Mouse (Mus musculus) E14TG2a.4 (cell line): ENCODE data around the gene Gm13941.

Experiments used
- H3K27me3 ChIP-seq: 2 replicates; pipeline ENCODE4 v1.6.1; 2014; ENCODE audit warnings: low read length, control low read depth; ENCODE audit not compliant: insufficient read depth
- H3K36me3 ChIP-seq: 2 replicates; pipeline ENCODE4 v1.6.1; 2014; ENCODE audit warnings: low read length, control low read depth; ENCODE audit not compliant: insufficient read depth
- H3K4me1 ChIP-seq: replicated peaks from 2 replicates; pipeline ENCODE4 v1.6.1; 2014; ENCODE audit warnings: low read depth, low read length, control low read depth
- H3K4me3 ChIP-seq: replicated peaks from 2 replicates; pipeline ENCODE4 v1.5.1; 2014; ENCODE audit warnings: mild to moderate bottlenecking, low read length
- H3K9me3 ChIP-seq: 2 replicates; pipeline ENCODE4 v1.6.1; 2014; ENCODE audit warnings: low read length, control low read depth
- CTCF ChIP-seq: conservative IDR thresholded peaks from 2 replicates; pipeline ENCODE4 v1.5.1; 2014; ENCODE audit warnings: low read length
- NANOG ChIP-seq: IDR thresholded peaks from 2 replicates; pipeline ENCODE4 v1.6.1; 2014; ENCODE audit warnings: borderline replicate concordance, low read length, mixed read lengths
- POU5F1 ChIP-seq: IDR thresholded peaks from 2 replicates; pipeline ENCODE4 v1.6.1; 2014; ENCODE audit warnings: low read length, borderline replicate concordance

The Gm13941 gene

GRCm38 (mm10) chr2:111105882-111106281 lies at the start of gene Gm13941:
Gene Gm13941, minus strand, starts transcription at chr2:111105982.
- Histone ChIP-seq H3K36me3 (no peaks in the 10 kb centered on the region), H3K9me3 (no peaks in the 10 kb centered on the region), H3K4me1 (no peaks in the 10 kb centered on the region), H3K4me3 (no peak within 1 kb of the TSS), H3K27me3 (no peaks in the 10 kb centered on the region)
- TF ChIP-seq CTCF = no peak

GRCm38 (mm10) chr2:111152836-111153235 lies 47.1 kb upstream of the Gm13941 start, which contains the start of gene Gm15130:
Gene Gm15130, minus strand, starts transcription at chr2:111152936.
- H3K36me3 ChIP-seq = no peaks in the 10 kb centered on the region
- H3K4me3 ChIP-seq = no peak within 1 kb of the TSS

GRCm38 (mm10) chr2:111135739-111136138 lies 30.0 kb upstream of the Gm13941 start:
- TF ChIP-seq CTCF = no peak
- TF ChIP-seq NANOG = no peak
- no peak for TF ChIP-seq POU5F1
- Histone ChIP-seq H3K9me3 (no peaks in the 10 kb centered on the region), H3K4me1 (no peaks in the 10 kb centered on the region)

More at GRCm38 (mm10) chr2:111152836-111153235, 47.1 kb upstream of the Gm13941 start, which contains the start of gene Gm15130:
- TF ChIP-seq NANOG (no peak), POU5F1 (no peak), CTCF (no peak)
- H3K4me1 ChIP-seq = no peaks in the 10 kb centered on the region
- no peaks in the 10 kb centered on the region for H3K27me3 ChIP-seq
- no peaks in the 10 kb centered on the region for H3K9me3 ChIP-seq

GRCm38 (mm10) chr2:111058586-111059261 lies 47.1 kb downstream of the Gm13941 start:
- Histone ChIP-seq H3K9me3 (no peaks in the 10 kb centered on the region), H3K4me3 (no peak overlapping the region), H3K36me3 (no peaks in the 10 kb centered on the region), H3K27me3 (no peaks in the 10 kb centered on the region), H3K4me1 (no peaks in the 10 kb centered on the region)
- peak; percentile 89 for TF ChIP-seq CTCF
- no peak for TF ChIP-seq POU5F1
- TF ChIP-seq NANOG = no peak

More at GRCm38 (mm10) chr2:111135739-111136138, 30.0 kb upstream of the Gm13941 start:
- H3K4me3 ChIP-seq = no peak overlapping the region
- H3K36me3 ChIP-seq = no peaks in the 10 kb centered on the region
- H3K27me3 ChIP-seq = no peaks in the 10 kb centered on the region
